Mouse (Mus musculus): Measurements from ENCODE around the gene Adamtsl5.

Adamtsl5 gene

GRCm38 (mm10) chr10:80342305-80342748, 5.9 kb downstream of the Adamtsl5 start:
- no peak for DNase-seq (ENCODE audit: low spot score)

- DNase-seq (ENCODE audit: low spot score): no peak
Observed at GRCm38 (mm10) chr10:80341491-80342304, 6.5 kb downstream of the Adamtsl5 start.

GRCm38 (mm10) chr10:80341026-80341425, 7.2 kb downstream of the Adamtsl5 start:
- no peak for DNase-seq (ENCODE audit: low spot score)

GRCm38 (mm10) chr10:80339941-80340750, 8.1 kb downstream of the Adamtsl5 start:
- peak; percentile 91 for DNase-seq (ENCODE audit: low spot score)

GRCm38 (mm10) chr10:80336263-80336662, 11.9 kb downstream of the Adamtsl5 start:
- no peak for DNase-seq (ENCODE audit: low spot score)

- DNase-seq (ENCODE audit: low spot score): no peak
Observed at GRCm38 (mm10) chr10:80332525-80332989, 15.7 kb downstream of the Adamtsl5 start.

- DNase-seq (ENCODE audit: low spot score): no peak
Observed at GRCm38 (mm10) chr10:80331636-80332524, 16.3 kb downstream of the Adamtsl5 start.

GRCm38 (mm10) chr10:80330888-80331287, 17.3 kb downstream of the Adamtsl5 start:
- no peak for DNase-seq (ENCODE audit: low spot score)

GRCm38 (mm10) chr10:80330084-80330483, 18.1 kb downstream of the Adamtsl5 start:
- no peak for DNase-seq (ENCODE audit: low spot score)

GRCm38 (mm10) chr10:80329273-80330081, 18.7 kb downstream of the Adamtsl5 start, which contains the start of the genes Pcsk4 and Reep6:
Gene Pcsk4 (minus strand): TSS chr10:80329498.
Gene Reep6 (plus strand): TSS chr10:80329953.
- DNase-seq (ENCODE audit: low spot score): peak; percentile 92

- DNase-seq (ENCODE audit: low spot score): no peak
Observed at GRCm38 (mm10) chr10:80325045-80325444, 23.2 kb downstream of the Adamtsl5 start.

- no peak for DNase-seq (ENCODE audit: low spot score)
Observed at GRCm38 (mm10) chr10:80324120-80325037, 23.8 kb downstream of the Adamtsl5 start.

- DNase-seq (ENCODE audit: low spot score): peak; percentile 87
Observed at GRCm38 (mm10) chr10:80323261-80324119, 24.7 kb downstream of the Adamtsl5 start.

GRCm38 (mm10) chr10:80322811-80323211, 25.4 kb downstream of the Adamtsl5 start:
- no peak for DNase-seq (ENCODE audit: low spot score)

- DNase-seq (ENCODE audit: low spot score): no peak
Observed at GRCm38 (mm10) chr10:80321670-80322581, 26.3 kb downstream of the Adamtsl5 start.

GRCm38 (mm10) chr10:80321014-80321669, 27.1 kb downstream of the Adamtsl5 start:
- DNase-seq (ENCODE audit: low spot score): no peak

- DNase-seq (ENCODE audit: low spot score): peak; percentile 84
Observed at GRCm38 (mm10) chr10:80320340-80320760, 27.9 kb downstream of the Adamtsl5 start, which contains the start of gene 2310011J03Rik. Gene 2310011J03Rik (minus strand): TSS chr10:80320537.

Data from urinary bladder, postnatal 25 days (tissue).